Mouse (Mus musculus): ENCODE measurements around the gene Muc16.

Muc16 gene

DNA sequence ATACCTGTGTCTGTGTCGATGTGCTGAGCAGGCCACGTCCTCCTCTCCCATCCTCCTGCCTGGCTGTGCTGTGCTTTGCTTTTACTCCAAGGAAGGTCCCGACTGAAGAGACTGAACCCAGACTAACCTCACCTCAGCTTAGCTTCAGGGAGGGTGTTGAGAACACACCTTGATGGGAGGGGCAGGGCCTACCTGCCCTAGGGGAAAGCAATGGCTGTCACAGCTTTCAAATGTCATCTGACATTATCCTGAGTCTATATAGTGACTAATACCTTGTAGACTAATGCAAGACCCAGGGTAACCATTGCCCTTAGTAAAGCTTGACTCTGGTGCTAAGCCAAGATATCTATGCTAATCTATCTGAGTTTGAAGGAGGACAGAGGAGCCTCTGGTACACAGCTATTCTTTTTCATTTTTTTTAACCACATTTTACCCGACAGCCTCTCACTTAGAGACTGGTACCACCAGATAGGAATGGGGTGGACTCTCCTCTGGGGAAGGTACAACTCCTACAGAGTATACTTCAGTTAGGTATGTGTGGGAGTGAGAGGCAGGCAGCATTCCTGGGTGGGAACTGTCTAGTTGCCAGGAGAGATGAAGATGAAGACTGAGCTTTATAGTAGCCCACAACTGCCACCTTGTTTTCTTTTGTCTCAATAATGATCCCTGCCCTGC is at the start of gene Muc16:
Gene Muc16 (minus strand): TSS at position 51 of the 675 bp plus-strand sequence.
- no peak for DNase-seq (ENCODE audit: low read depth, low spot score)

DNA sequence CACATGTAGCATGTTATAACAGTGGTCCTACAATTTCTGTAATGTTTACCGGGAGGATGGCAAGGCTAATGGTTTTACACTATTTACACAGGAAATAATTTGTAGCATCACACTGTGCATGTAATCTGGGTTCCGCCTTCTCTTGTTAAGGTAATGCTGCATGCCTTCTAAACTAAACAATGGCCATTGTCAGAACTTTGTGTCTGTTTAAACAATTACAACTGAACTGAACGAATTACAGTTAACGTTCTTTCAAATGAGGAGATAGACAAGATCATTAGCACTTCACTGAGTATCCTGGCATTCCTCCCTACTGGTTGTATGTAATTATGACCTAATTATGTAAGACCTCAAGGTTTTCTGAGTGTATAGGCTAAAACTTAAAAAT is 48.4 kb upstream of the Muc16 start:
- DNase-seq (ENCODE audit: low read depth, low spot score), result no peak

DNA sequence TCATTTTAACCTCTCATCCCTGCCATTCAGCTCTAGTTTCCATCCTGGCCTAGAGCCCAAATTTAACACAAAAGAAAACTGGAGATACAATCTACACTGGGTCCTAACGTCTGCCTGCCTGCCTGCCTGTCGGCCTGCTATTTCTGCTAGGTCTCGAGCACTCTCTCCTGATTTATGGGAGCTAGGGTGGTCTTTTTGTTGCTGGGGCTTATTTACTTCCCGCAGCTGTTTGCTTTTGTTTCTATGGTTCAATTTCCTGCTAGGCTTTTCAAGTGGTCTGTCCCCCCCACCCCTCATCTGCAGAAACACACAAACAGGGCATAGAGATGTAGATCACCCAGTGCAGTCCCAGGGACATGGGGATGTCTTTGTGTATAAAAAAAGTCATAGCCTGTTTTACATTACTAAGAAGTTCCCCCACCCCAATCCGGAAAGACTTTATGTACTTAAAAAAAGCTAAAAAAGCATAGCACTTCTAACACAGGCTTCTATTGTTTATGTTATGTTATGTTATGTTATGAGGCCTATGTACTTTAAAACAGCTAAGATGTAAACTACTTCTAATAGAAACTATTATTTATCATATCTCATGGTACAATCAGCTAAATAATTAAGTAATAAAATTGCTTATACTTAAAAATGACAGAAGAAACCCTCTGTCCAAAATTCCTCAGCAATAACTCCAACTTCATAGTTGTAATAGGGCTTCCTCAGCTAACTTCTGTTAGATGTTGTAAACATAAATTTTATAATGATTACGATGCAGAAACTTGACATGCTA is 47.8 kb upstream of the Muc16 start:
- DNase-seq (ENCODE audit: low read depth, low spot score), result no peak

DNA sequence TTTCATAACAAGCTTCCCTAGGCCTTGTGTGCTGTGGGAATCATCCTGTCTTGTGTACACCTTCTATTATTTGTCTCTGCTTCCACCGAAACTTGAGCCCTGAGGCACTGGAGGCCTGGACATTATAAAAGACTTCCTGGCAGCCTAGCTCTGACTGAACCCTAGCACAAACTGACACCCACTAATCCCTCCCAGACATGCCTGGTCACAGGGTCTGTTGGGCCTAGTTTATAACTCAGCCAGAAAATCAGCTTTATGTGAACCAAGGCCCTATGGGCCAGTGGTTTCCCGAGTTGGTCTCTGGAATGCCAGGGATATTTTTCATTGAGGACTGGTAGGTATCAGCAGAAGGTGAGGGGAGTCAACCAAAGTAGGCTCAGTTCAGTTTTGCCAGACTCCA is 46.7 kb upstream of the Muc16 start:
- no peak for DNase-seq (ENCODE audit: low read depth, low spot score)

DNA sequence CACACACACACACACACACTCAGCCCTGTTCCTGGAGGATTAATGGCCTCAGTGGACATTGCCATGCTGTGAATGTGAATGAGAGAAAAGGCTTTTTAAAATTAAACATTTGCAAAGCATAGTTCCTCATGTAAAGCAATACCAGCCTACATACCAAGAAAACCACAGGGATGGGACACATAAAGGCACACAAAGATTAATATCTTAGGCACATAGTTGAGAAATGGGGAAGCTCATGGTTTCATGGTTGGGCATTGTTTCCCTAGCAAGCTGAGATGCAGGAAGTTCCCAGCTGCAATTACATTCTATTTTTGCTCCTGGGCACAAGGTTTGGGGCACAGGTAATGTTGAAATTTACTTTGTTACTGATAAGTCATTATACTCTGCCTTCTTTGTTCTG is 31.3 kb upstream of the Muc16 start:
- no peak for DNase-seq (ENCODE audit: low read depth, low spot score)

DNA sequence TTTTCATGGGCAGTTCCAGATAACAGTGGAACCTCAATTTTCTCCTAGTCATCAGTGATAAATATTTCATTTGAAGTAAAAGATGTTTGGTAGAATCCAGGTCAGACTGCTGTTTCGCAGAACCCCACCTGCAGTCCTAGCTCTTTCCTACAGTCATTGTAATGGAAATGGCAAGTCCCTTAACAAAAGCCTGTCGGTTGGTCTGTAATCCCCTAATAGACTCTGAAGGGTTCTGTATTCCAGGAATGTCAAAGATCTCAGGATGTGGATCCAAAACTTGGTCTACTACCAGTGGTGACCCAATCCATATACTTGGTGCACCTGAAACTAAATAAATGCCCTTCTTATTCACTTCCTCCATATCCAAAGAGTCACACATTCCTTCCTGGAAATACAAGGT is 76.0 kb downstream of the Muc16 start:
- DNase-seq (ENCODE audit: low read depth, low spot score), result no peak

DNA sequence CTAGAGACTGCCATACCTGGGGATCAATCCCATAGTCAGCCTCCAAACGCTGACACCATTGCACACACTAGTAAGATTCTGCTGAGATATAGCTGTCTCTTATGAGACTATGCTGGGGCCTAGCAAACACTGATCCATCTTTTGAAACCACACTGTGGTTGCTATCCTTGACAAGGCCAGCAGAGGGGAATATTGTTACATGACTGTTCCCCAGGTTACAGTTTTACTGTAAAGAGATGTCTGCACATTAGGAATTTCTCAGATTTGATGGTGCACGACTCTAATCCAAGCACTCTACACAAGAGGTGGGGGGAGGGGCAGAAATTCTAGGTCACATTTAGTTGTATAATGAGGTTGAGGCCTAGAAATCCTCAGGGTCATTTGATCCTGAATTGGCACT is 166.2 kb downstream of the Muc16 start:
- no peak for DNase-seq (ENCODE audit: low read depth, low spot score)

DNA sequence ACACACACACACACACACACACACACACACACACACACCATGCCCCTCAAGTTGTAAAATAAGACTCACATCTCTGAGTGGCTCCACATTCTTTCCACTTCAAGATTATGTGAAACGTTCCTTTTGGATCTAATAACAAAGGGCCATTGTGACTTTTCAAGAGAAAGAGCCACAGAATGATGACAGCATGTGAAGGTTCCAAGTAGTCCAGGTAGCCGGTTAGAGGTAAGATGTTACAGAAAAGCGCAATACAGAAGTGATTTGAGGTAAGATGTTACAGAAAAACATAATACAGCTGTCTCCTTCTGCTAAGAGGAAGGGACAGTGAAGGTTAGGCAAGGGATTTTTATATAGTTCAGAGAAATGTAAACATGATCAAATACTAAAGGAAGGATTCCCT is 196.2 kb downstream of the Muc16 start, which contains the start of the genes Zfp558 and Mbd3l1:
Gene Zfp558 (minus strand): TSS at position 101 of the 400 bp plus-strand sequence.
Gene Mbd3l1 (plus strand): TSS at position 192 of the 400 bp plus-strand sequence.
- DNase-seq (ENCODE audit: low read depth, low spot score), result no peak

DNA sequence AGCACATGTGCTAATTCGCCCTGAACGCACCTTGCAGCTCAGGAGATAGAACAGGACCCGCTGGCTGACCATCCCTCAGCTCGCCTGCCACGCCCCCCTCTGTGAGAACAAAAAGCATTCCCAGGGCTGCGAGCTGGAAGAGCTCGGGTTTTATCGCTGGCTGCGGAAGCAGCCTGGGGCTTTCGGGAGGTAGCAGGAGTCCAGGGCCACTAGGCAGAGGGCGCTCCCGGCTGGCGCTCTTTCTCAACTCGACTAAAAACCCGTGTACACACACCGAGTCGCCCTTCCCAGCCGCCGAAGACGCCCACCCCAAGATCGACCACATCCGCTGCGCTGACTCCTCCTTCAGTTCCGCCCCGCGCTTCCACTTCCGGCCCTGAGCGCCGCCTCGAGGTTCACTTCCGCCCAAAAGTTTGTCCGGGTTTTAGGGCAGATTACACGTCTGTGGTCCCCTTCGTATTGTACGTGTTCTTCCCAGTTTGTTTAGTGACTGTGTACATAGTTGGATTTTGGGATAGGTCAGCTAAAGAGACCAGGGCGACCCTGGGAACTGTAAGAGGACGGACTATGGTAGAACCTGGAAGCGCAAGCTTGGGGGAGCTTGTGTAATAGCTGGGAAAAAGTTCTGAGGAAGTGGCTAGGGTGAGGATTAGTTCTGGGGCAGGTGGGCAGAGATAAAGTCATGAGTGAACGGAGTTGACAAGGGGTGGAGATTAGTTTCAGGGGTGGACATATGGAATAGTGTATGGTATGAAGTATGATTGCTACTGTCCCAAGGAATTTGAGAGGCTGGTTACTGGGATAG is 200.8 kb downstream of the Muc16 start:
- peak; percentile 83 for DNase-seq (ENCODE audit: low read depth, low spot score)

DNA sequence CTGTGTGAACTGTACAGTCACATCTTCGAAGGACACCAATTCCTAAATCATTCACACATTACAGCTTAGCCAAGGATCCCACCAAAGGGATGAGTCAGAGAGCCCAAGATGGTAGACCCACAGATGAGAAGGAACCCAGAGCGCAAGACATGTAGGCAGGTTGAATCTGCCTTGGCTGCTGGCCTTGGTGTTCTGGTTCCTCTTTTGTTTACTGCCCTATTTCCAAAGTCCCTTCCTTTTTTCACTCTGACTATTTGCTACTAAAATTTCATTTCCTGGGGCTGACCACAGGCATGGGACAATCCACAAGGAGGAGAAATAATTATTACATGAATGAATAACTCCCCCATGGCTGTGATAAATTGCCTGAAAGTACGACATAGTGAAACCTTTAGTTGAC is 206.3 kb downstream of the Muc16 start:
- no peak for DNase-seq (ENCODE audit: low read depth, low spot score)

DNA sequence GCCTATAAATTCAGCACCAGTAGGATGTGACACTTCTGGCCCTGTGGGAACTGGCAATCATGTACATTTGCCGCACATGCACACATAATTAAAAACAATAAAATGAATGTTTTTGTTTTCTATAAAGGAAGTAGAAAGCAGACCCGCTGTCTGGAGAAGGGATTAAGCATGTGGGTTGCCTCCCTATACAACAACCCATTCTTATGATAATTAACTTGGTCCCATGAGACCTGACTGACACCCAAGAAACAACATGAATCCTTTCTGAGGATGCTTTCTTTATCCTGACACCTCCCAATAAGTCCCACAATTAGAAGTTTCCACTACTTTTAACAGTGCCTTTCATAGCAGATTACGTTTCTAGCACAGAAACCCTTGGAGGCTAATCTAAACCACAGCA is 207.0 kb downstream of the Muc16 start:
- DNase-seq (ENCODE audit: low read depth, low spot score), result no peak

DNA sequence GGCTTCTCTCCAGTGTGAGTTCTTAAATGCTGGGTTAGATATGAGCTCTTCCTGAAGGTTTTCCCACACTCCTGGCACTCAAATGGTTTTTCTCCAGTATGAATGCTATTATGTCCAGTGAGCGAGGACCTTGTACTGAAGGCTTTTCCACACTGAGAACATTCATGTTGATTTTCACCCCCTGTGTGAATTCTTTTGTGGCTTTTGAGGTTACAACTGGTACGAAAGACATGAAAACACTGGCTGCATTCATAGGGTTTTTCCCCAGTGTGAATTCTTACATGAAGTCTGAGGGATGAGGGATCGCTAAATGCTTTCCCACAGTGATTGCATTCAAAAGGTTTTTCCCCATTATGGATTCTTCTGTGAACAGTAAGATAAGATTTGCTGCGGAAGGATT is 217.8 kb downstream of the Muc16 start:
- no peak for DNase-seq (ENCODE audit: low read depth, low spot score)
